Mouse (Mus musculus): ENCODE results near the gene Prim1. TPM values are rescaled to one million over a fixed set of nuclear protein-coding genes. Genes with fewer than 3 reads are reported as not detected.

Gene Prim1
- polyA plus RNA-seq (2021; fragmentation: Nextera tagmentation), result 7.8 and 8.5 TPM in 2 replicates
- long read RNA-seq, experiment 1, transcript Prim1-201 (13 exons, 1,583 nt), result major isoform, 5 of 8 reads
- long read RNA-seq, experiment 1, partial matches to known transcripts, result 3 of 8 reads
- long read RNA-seq, experiment 1, other reads (novel, unspliced or antisense), result 0 of 8 reads
- long read RNA-seq, experiment 2, transcript Prim1-201 (13 exons, 1,583 nt), result major isoform, 32 of 35 reads
- long read RNA-seq, experiment 2, partial matches to known transcripts, result 1 of 35 reads
- long read RNA-seq, experiment 2, other reads (novel, unspliced or antisense), result 2 of 35 reads

GRCm38 (mm10) chr10:128015068-128015934 is at the start of gene Prim1:
Prim1 (plus strand) TSS chr10:128015168.

GRCm38 (mm10) chr10:128007446-128007845 is 7.5 kb upstream of the Prim1 start, which contains the start of gene Hsd17b6:
Hsd17b6 (minus strand) TSS chr10:128007611.

GRCm38 (mm10) chr10:128058601-128059151 is 43.7 kb downstream of the Prim1 start, which contains the start of gene Ptges3:
Ptges3 (plus strand) TSS chr10:128058954.

Other genes starting within 250 kb of the Prim1 start
- 0.08 TPM in 1 of 2 replicates, not detected in the other for gene Rdh9, start 238.8 kb upstream of the Prim1 start, polyA plus RNA-seq (2021; fragmentation: Nextera tagmentation)
- not detected in 2 replicates for gene Rdh16, start 214.0 kb upstream of the Prim1 start, polyA plus RNA-seq (2021; fragmentation: Nextera tagmentation)
- gene Rdh19, start 165.2 kb upstream of the Prim1 start, polyA plus RNA-seq (2021; fragmentation: Nextera tagmentation), result not detected in 2 replicates
- not detected in 2 replicates for gene Rdh16f2, start 148.7 kb upstream of the Prim1 start, polyA plus RNA-seq (2021; fragmentation: Nextera tagmentation)
- not detected in 2 replicates for gene Rdh7, start 126.4 kb upstream of the Prim1 start, polyA plus RNA-seq (2021; fragmentation: Nextera tagmentation)
- gene Sdr9c7, start 116.7 kb upstream of the Prim1 start, polyA plus RNA-seq (2021; fragmentation: Nextera tagmentation), result not detected in 2 replicates
- not detected in 2 replicates for gene Hsd17b6, start 7.6 kb upstream of the Prim1 start, polyA plus RNA-seq (2021; fragmentation: Nextera tagmentation)
- gene Naca, start 20.4 kb downstream of the Prim1 start, polyA plus RNA-seq (2021; fragmentation: Nextera tagmentation), result 846 and 866 TPM in 2 replicates
- 201 and 217 TPM in 2 replicates for gene Ptges3, start 43.8 kb downstream of the Prim1 start, polyA plus RNA-seq (2021; fragmentation: Nextera tagmentation)
- gene Atp5b, start 68.1 kb downstream of the Prim1 start, polyA plus RNA-seq (2021; fragmentation: Nextera tagmentation), result 1,647 and 1,721 TPM in 2 replicates
- 4.0 and 4.7 TPM in 2 replicates for gene Baz2a, start 76.4 kb downstream of the Prim1 start, polyA plus RNA-seq (2021; fragmentation: Nextera tagmentation)
- 2.6 and 2.7 TPM in 2 replicates for gene Rbms2, start 165.1 kb downstream of the Prim1 start, polyA plus RNA-seq (2021; fragmentation: Nextera tagmentation)
- 10.9 and 11.5 TPM in 2 replicates for gene Gls2, start 179.3 kb downstream of the Prim1 start, polyA plus RNA-seq (2021; fragmentation: Nextera tagmentation)
- 10.2 and 11.8 TPM in 2 replicates for gene Spryd4, start 196.6 kb downstream of the Prim1 start, polyA plus RNA-seq (2021; fragmentation: Nextera tagmentation)
- not detected in 2 replicates for gene Mip, start 210.7 kb downstream of the Prim1 start, polyA plus RNA-seq (2021; fragmentation: Nextera tagmentation)
- 2.3 and 4.9 TPM in 2 replicates for gene Timeless, start 216.9 kb downstream of the Prim1 start, polyA plus RNA-seq (2021; fragmentation: Nextera tagmentation)
- gene Apon, start 238.9 kb downstream of the Prim1 start, polyA plus RNA-seq (2021; fragmentation: Nextera tagmentation), result not detected in 2 replicates

Data from layer of hippocampus, adult 6 months (tissue).